Mouse (Mus musculus): ENCODE data around the gene Fbxw4. TPM values are rescaled to one million over a fixed set of nuclear protein-coding genes. Genes with fewer than 3 reads are reported as not detected.

The Fbxw4 gene
- total and polyA plus RNA-seq, 3 experiments, result 9.4 to 104 (median 49.8) TPM

GRCm38 (mm10) chr19:45584856-45585620, 75.1 kb downstream of the Fbxw4 start:
- Histone ChIP-seq H3K36me3 (replicated peaks) (peaks cover 90% of the 10 kb centered on the region), H3K4me1 (ENCODE audit: insufficient read depth, low read depth, low read length) (peaks cover 25% of the 10 kb centered on the region), H3K9me3 (replicated peaks) (no peaks in the 10 kb centered on the region), H3K4me3 (ENCODE audit: low read depth, low read length) (no peak overlapping the region; the same call in 1 of the 2 replicates), H3K27me3 (ENCODE audit: insufficient read depth, low read length) (no peaks in the 10 kb centered on the region)
- TF ChIP-seq CTCF (IDR thresholded peaks at IDR 0.05; ENCODE audit: low read depth, low read length) (no peak), GATA2 (IDR thresholded peaks at IDR 0.05; ENCODE audit: borderline replicate concordance, low read depth, low read length) (no peak), TAL1 (conservative IDR thresholded peaks at IDR 0.05; ENCODE audit: low read depth, low read length) (no peak), GATA1 (IDR thresholded peaks at IDR 0.05; ENCODE audit: borderline replicate concordance, low read length) (no peak), POLR2AphosphoS5 (IDR thresholded peaks at IDR 0.05; ENCODE audit: insufficient replicate concordance, low read depth, low read length) (no peak)
- ATAC-seq (ENCODE audit: extremely low read depth, insufficient number of reproducible peaks, low FRiP score, poor library complexity, severe bottlenecking) (no peak), DNase-seq (ENCODE audit: low spot score) (no peak)

- ATAC-seq (ENCODE audit: extremely low read depth, insufficient number of reproducible peaks, low FRiP score, poor library complexity, severe bottlenecking) (no peak), DNase-seq (ENCODE audit: low spot score) (no peak)
- Histone ChIP-seq H3K4me1 (ENCODE audit: insufficient read depth, low read depth, low read length) (peaks cover 25% of the 10 kb centered on the region), H3K27me3 (ENCODE audit: insufficient read depth, low read length) (no peaks in the 10 kb centered on the region), H3K4me3 (ENCODE audit: low read depth, low read length) (no peak overlapping the region), H3K36me3 (replicated peaks) (peaks cover 96% of the 10 kb centered on the region), H3K9me3 (replicated peaks) (no peaks in the 10 kb centered on the region)
- no peak for TF ChIP-seq GATA2 (IDR thresholded peaks at IDR 0.05; ENCODE audit: borderline replicate concordance, low read depth, low read length)
- no peak for TF ChIP-seq TAL1 (conservative IDR thresholded peaks at IDR 0.05; ENCODE audit: low read depth, low read length)
- no peak for TF ChIP-seq POLR2AphosphoS5 (IDR thresholded peaks at IDR 0.05; ENCODE audit: insufficient replicate concordance, low read depth, low read length)
- TF ChIP-seq CTCF (IDR thresholded peaks at IDR 0.05; ENCODE audit: low read depth, low read length), result no peak
- no peak for TF ChIP-seq GATA1 (IDR thresholded peaks at IDR 0.05; ENCODE audit: borderline replicate concordance, low read length)
Measured at GRCm38 (mm10) chr19:45583136-45583535, 77.0 kb downstream of the Fbxw4 start.

DNA sequence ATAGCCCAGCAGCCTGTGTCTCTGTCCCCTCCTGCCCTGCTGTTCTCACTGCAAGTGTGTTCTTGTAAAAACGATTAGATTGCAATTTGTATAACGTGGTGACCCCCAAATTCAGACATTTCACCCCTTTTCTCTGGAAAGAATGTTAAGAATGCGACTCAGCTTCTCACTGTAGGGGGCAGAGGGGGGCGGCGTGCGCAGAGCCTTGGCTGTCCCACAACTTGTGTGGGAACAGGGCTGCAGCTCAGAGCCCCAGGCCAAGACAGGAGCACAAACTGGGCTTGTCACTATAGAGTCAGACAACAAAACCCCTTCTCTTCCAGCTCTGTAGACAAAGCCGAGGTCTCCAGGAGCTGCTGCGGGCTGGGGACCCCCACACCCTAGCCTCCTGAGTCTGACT, 78.0 kb downstream of the Fbxw4 start:
- Histone ChIP-seq H3K4me3 (ENCODE audit: low read depth, low read length) (no peak overlapping the region), H3K36me3 (replicated peaks) (peaks cover 96% of the 10 kb centered on the region), H3K4me1 (ENCODE audit: insufficient read depth, low read depth, low read length) (peaks cover 32% of the 10 kb centered on the region), H3K9me3 (replicated peaks) (no peaks in the 10 kb centered on the region), H3K27me3 (ENCODE audit: insufficient read depth, low read length) (no peaks in the 10 kb centered on the region)
- TF ChIP-seq GATA1 (IDR thresholded peaks at IDR 0.05; ENCODE audit: borderline replicate concordance, low read length) (no peak), CTCF (IDR thresholded peaks at IDR 0.05; ENCODE audit: low read depth, low read length) (no peak), POLR2AphosphoS5 (IDR thresholded peaks at IDR 0.05; ENCODE audit: insufficient replicate concordance, low read depth, low read length) (no peak), GATA2 (IDR thresholded peaks at IDR 0.05; ENCODE audit: borderline replicate concordance, low read depth, low read length) (no peak), TAL1 (conservative IDR thresholded peaks at IDR 0.05; ENCODE audit: low read depth, low read length) (no peak)
- DNase-seq (ENCODE audit: low spot score) (no peak), ATAC-seq (ENCODE audit: extremely low read depth, insufficient number of reproducible peaks, low FRiP score, poor library complexity, severe bottlenecking) (no peak)

DNA sequence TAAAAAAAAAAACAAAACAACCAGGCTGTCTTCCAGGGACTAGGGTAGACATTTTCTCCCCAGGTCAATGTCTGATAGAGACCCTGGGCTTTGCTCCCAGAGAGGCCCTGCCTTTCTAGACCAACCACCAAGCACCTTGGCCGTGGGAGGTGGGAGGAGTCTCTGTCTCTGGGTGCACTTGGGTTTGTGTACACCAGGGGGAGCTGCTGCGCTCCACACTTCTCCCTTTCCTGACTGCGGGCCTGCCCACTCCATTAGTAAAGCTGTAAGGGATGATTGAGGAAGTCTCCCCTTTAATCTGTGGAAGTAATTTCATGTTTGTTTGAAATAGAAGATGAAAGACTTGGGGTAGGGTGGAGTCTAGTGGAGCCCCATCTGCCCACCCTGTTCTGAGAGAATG, 78.9 kb downstream of the Fbxw4 start:
- ATAC-seq (ENCODE audit: extremely low read depth, insufficient number of reproducible peaks, low FRiP score, poor library complexity, severe bottlenecking), result peak; percentile 54; the same call in 1 of the 2 replicates
- DNase-seq (ENCODE audit: low spot score), result peak; percentile 70

DNA sequence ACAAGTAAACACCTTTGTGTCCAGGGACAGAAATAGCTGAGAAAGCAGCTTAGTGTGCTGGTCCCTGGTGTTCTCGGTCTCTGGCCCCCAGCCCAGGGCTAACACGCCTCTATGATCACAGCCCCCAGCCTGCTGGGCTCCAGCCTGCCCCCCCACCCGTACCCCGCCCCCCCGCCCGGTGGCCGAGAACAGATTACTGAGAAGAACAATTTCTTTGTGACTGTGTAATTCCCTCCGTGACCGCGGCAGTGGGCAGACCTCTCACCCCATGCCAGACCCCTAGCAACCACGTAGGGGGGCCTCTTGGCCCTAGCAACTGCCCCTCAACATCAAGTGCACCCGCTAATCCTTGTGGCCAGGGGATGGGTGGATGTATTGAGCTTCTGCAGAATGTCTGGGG, 79.9 kb downstream of the Fbxw4 start:
- no peaks in the 10 kb centered on the region for H3K27me3 ChIP-seq (ENCODE audit: insufficient read depth, low read length)
- peaks cover 49% of the 10 kb centered on the region for H3K4me1 ChIP-seq (ENCODE audit: insufficient read depth, low read depth, low read length)
- peaks cover 96% of the 10 kb centered on the region for H3K36me3 ChIP-seq (replicated peaks)
- DNase-seq (ENCODE audit: low spot score) (no peak), ATAC-seq (ENCODE audit: extremely low read depth, insufficient number of reproducible peaks, low FRiP score, poor library complexity, severe bottlenecking) (no peak)
- no peaks in the 10 kb centered on the region for H3K9me3 ChIP-seq (replicated peaks)
- H3K4me3 ChIP-seq (ENCODE audit: low read depth, low read length), result no peak overlapping the region
- TF ChIP-seq CTCF (IDR thresholded peaks at IDR 0.05; ENCODE audit: low read depth, low read length), result no peak
- no peak for TF ChIP-seq TAL1 (conservative IDR thresholded peaks at IDR 0.05; ENCODE audit: low read depth, low read length)
- TF ChIP-seq GATA2 (IDR thresholded peaks at IDR 0.05; ENCODE audit: borderline replicate concordance, low read depth, low read length), result no peak
- TF ChIP-seq POLR2AphosphoS5 (IDR thresholded peaks at IDR 0.05; ENCODE audit: insufficient replicate concordance, low read depth, low read length), result no peak
- TF ChIP-seq GATA1 (IDR thresholded peaks at IDR 0.05; ENCODE audit: borderline replicate concordance, low read length), result no peak

More for the DNA sequence above, 78.9 kb downstream of the Fbxw4 start:
- Histone ChIP-seq H3K4me3 (ENCODE audit: low read depth, low read length) (no peak overlapping the region), H3K27me3 (ENCODE audit: insufficient read depth, low read length) (no peaks in the 10 kb centered on the region), H3K4me1 (ENCODE audit: insufficient read depth, low read depth, low read length) (peaks cover 41% of the 10 kb centered on the region), H3K9me3 (replicated peaks) (no peaks in the 10 kb centered on the region), H3K36me3 (replicated peaks) (peaks cover 96% of the 10 kb centered on the region)
- no peak for TF ChIP-seq GATA2 (IDR thresholded peaks at IDR 0.05; ENCODE audit: borderline replicate concordance, low read depth, low read length)
- TF ChIP-seq GATA1 (IDR thresholded peaks at IDR 0.05; ENCODE audit: borderline replicate concordance, low read length), result no peak
- no peak for TF ChIP-seq TAL1 (conservative IDR thresholded peaks at IDR 0.05; ENCODE audit: low read depth, low read length)
- TF ChIP-seq CTCF (IDR thresholded peaks at IDR 0.05; ENCODE audit: low read depth, low read length), result peak; percentile 78

DNA sequence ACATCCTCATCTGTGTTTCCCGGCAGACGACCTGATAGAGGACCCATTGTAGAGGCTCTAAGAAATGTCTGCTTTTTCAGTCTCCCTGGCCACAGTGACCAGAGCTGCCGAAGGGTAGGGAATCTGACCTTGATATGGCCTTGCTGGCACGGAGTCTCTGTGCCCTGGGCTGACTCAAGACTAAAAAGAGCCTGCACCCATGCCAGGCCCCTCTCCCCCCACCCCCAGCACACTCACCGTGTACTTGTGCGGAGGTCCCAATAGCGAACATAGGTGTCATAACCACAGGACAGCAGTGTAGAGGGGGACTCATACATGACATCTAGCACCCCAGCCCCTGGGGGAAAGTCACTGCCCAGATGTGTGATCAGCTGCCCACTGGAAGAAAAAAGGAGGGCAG, 80.7 kb downstream of the Fbxw4 start:
- Histone ChIP-seq H3K36me3 (replicated peaks) (peaks cover 98% of the 10 kb centered on the region), H3K27me3 (ENCODE audit: insufficient read depth, low read length) (no peaks in the 10 kb centered on the region), H3K9me3 (replicated peaks) (no peaks in the 10 kb centered on the region), H3K4me1 (ENCODE audit: insufficient read depth, low read depth, low read length) (peaks cover 52% of the 10 kb centered on the region), H3K4me3 (ENCODE audit: low read depth, low read length) (no peak overlapping the region)
- DNase-seq (ENCODE audit: low spot score) (no peak), ATAC-seq (ENCODE audit: extremely low read depth, insufficient number of reproducible peaks, low FRiP score, poor library complexity, severe bottlenecking) (no peak)
- TF ChIP-seq TAL1 (conservative IDR thresholded peaks at IDR 0.05; ENCODE audit: low read depth, low read length) (no peak), CTCF (IDR thresholded peaks at IDR 0.05; ENCODE audit: low read depth, low read length) (no peak), GATA1 (IDR thresholded peaks at IDR 0.05; ENCODE audit: borderline replicate concordance, low read length) (no peak), GATA2 (IDR thresholded peaks at IDR 0.05; ENCODE audit: borderline replicate concordance, low read depth, low read length) (no peak), POLR2AphosphoS5 (IDR thresholded peaks at IDR 0.05; ENCODE audit: insufficient replicate concordance, low read depth, low read length) (no peak)
